Mouse (Mus musculus): ENCODE data around the gene Kcna10. TPM values are rescaled to one million over a fixed set of nuclear protein-coding genes. Genes with fewer than 3 reads are reported as not detected.

Kcna10 gene
- polyA plus RNA-seq, 1 experiment from 2014 or later, result not detected

DNA sequence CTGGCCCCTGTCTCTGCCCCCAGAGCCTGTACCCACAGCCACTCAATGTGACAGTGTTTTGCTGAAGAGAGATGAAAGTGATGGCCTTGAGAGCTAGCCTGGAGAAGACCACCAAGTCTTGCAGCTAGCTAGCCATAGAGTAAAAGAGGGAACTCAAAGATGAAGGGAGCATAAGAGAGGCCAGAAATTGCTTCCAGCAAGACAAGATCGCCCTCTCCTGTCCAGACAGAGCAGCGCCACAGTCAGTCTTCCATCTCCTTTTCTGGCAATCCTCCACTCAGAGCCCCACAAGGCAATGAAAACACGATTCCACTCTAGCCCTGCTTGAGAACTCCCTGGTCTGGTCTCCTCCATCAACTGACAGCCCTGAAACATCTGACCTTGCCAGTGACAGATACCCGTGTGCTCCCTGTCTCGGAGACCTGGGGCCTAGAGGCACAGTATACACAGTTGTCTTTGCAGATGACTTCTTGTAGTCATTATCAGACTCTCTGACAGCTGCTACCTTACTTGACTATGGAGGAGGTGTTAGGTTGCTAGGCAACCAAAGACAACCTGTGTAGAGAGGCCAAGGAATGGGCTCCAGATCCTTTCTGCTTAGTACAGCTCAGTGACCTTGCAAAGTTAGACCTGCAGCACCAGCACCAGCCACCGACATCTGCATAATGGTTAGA, 5.5 kb downstream of the Kcna10 start:
- no peak overlapping the region for H3K4me2 ChIP-seq (replicated peaks; ENCODE audit: low read depth, low read length)
- no peak overlapping the region for H3K27ac ChIP-seq (ENCODE audit: low read length)
- ATAC-seq (ENCODE audit: low FRiP score, low TSS enrichment), result 0 out of 2 replicates have a peak, but pooled peaks have one; percentile 27
- H3K4me3 ChIP-seq (ENCODE audit: low read length), result no peak overlapping the region
- WGBS, result 41% methylated on average over 6 of the region's 6 CpGs
- no peaks in the 10 kb centered on the region for H3K9me3 ChIP-seq (ENCODE audit: low read length)
- H3K9ac ChIP-seq (replicated peaks; ENCODE audit: low read length), result no peak overlapping the region
- no peaks in the 10 kb centered on the region for H3K36me3 ChIP-seq (ENCODE audit: insufficient read depth, low read length)
- H3K27me3 ChIP-seq (ENCODE audit: insufficient read depth, low read length), result no peaks in the 10 kb centered on the region
- H3K4me1 ChIP-seq (ENCODE audit: insufficient read depth, low read length), result no peaks in the 10 kb centered on the region

DNA sequence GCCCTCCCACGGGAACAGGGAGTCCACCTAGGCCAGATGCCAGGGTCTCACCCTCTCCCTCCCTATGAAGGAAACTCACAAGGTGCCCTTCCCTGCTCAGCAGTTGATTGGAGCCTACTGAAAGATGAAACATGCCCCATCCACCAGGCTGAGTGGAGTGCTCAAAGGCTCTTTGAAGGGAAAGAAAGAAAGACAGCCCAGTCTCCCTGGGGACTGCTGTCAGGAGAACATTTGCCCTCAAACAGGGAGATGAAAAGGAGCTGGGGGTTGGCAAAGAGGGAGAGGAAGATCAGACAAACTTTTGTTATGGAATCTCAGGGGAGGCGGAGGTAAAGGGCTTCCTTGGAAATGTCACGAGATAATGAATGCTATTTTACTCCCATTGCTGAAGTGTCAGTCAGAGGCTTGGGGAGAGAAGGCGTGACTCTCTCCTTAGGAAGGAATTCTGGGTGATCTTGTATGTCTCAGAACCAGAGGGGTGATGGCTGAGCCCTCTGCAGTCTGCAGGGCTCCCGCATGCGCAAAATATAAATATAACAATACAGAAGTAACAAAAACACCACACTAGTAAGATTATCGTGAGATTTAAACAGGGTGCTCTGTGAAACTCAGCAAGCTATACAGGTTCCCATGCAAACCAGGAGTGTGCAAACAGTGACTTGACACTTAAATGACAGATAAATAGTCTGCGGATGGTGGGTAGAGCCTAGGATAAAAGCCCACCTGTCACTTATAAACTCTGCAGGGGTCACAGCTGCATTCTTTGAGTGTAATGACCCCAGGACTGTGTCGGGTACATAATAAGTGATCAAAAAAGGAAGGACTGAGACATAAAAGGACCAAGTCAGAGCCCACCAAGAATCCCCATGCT, 18.7 kb downstream of the Kcna10 start:
- no peak overlapping the region for H3K4me3 ChIP-seq (ENCODE audit: low read length)
- no peaks in the 10 kb centered on the region for H3K27me3 ChIP-seq (ENCODE audit: insufficient read depth, low read length)
- H3K36me3 ChIP-seq (ENCODE audit: insufficient read depth, low read length), result no peaks in the 10 kb centered on the region
- no peak overlapping the region for H3K9ac ChIP-seq (replicated peaks; ENCODE audit: low read length)
- H3K9me3 ChIP-seq (ENCODE audit: low read length), result no peaks in the 10 kb centered on the region
- no peaks in the 10 kb centered on the region for H3K4me1 ChIP-seq (ENCODE audit: insufficient read depth, low read length)
- H3K27ac ChIP-seq (ENCODE audit: low read length), result no peak overlapping the region
- no peak overlapping the region for H3K4me2 ChIP-seq (replicated peaks; ENCODE audit: low read depth, low read length)
- 31% methylated on average over 9 of the region's 9 CpGs for WGBS
- ATAC-seq (ENCODE audit: low FRiP score, low TSS enrichment), result no peak

DNA sequence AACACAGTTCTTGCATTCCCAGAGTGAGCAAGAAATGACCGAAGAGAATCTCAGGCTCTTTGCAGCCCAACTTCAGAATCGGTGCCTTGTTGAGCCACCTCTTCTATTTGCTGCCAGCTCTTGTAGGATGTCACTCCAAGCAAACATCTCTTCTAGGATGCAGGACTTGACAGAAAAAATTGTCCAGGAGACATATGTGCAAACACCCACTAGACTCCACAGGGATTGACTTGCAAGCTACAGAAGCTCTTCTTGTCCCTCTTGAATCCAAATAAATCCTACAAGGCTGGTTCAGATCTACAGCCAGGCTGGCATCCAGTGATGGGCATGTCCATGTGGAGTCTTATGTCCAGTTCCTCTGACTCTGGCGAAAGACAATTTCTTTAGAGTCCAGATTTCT, 21.6 kb downstream of the Kcna10 start:
- Histone ChIP-seq H3K27ac (ENCODE audit: low read length) (no peak overlapping the region), H3K9me3 (ENCODE audit: low read length) (no peaks in the 10 kb centered on the region), H3K4me3 (ENCODE audit: low read length) (no peak overlapping the region), H3K9ac (replicated peaks; ENCODE audit: low read length) (no peak overlapping the region), H3K36me3 (ENCODE audit: insufficient read depth, low read length) (no peaks in the 10 kb centered on the region), H3K4me1 (ENCODE audit: insufficient read depth, low read length) (no peaks in the 10 kb centered on the region), H3K4me2 (replicated peaks; ENCODE audit: low read depth, low read length) (no peak overlapping the region), H3K27me3 (ENCODE audit: insufficient read depth, low read length) (no peaks in the 10 kb centered on the region)
- WGBS, result 85% methylated on average over 3 of the region's 3 CpGs
- ATAC-seq (ENCODE audit: low FRiP score, low TSS enrichment), result no peak

DNA sequence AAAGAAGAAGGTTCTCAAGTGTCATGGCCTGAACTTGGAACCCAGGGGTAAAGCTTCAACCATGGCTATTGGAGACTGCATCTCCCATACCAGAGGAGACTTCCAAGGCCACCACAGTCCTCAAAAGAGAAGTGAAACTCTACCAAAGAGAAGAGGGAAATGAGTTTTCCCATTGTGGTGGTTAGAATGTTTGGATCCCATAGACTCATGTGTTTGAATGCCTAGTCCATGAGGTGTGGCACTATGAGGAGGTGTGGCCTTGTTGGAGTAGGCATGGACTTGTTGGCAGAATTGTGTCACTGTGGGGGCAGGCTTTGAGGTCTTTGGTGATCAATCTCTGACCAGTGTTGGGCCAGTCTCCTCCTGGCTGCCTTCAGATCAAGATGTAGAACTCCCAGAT, 22.3 kb downstream of the Kcna10 start:
- H3K36me3 ChIP-seq (ENCODE audit: insufficient read depth, low read length), result no peaks in the 10 kb centered on the region
- H3K27ac ChIP-seq (ENCODE audit: low read length), result no peak overlapping the region
- no peak for ATAC-seq (ENCODE audit: low FRiP score, low TSS enrichment)
- no peaks in the 10 kb centered on the region for H3K4me1 ChIP-seq (ENCODE audit: insufficient read depth, low read length)
- no peaks in the 10 kb centered on the region for H3K27me3 ChIP-seq (ENCODE audit: insufficient read depth, low read length)
- H3K9ac ChIP-seq (replicated peaks; ENCODE audit: low read length), result no peak overlapping the region
- no peak overlapping the region for H3K4me3 ChIP-seq (ENCODE audit: low read length)
- no peaks in the 10 kb centered on the region for H3K9me3 ChIP-seq (ENCODE audit: low read length)
- H3K4me2 ChIP-seq (replicated peaks; ENCODE audit: low read depth, low read length), result no peak overlapping the region

DNA sequence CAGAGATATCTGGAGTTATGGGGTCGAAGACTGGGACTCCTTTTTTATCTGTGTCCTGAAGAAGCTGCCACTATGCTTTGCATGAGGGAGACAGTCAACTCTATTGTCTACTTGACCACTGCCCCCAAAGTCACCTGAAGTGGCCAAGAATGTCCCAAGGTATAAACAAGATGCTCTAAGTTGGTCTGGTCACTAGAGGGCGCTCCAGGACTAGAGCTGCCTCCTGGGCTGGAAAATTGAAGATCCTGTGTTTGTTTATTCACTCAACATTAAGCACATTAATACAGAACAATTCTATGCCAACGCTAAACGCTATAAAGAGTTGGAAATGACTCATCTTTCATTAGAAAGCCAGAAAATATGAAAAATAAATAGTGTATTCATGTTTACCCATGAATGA, 23.1 kb downstream of the Kcna10 start:
- no peaks in the 10 kb centered on the region for H3K27me3 ChIP-seq (ENCODE audit: insufficient read depth, low read length)
- no peaks in the 10 kb centered on the region for H3K4me1 ChIP-seq (ENCODE audit: insufficient read depth, low read length)
- no peak for ATAC-seq (ENCODE audit: low FRiP score, low TSS enrichment)
- 11% methylated on average over 4 of the region's 4 CpGs for WGBS
- H3K9ac ChIP-seq (replicated peaks; ENCODE audit: low read length), result no peak overlapping the region
- H3K4me3 ChIP-seq (ENCODE audit: low read length), result no peak overlapping the region
- H3K36me3 ChIP-seq (ENCODE audit: insufficient read depth, low read length), result no peaks in the 10 kb centered on the region
- H3K9me3 ChIP-seq (ENCODE audit: low read length), result no peaks in the 10 kb centered on the region
- no peak overlapping the region for H3K27ac ChIP-seq (ENCODE audit: low read length)
- no peak overlapping the region for H3K4me2 ChIP-seq (replicated peaks; ENCODE audit: low read depth, low read length)

DNA sequence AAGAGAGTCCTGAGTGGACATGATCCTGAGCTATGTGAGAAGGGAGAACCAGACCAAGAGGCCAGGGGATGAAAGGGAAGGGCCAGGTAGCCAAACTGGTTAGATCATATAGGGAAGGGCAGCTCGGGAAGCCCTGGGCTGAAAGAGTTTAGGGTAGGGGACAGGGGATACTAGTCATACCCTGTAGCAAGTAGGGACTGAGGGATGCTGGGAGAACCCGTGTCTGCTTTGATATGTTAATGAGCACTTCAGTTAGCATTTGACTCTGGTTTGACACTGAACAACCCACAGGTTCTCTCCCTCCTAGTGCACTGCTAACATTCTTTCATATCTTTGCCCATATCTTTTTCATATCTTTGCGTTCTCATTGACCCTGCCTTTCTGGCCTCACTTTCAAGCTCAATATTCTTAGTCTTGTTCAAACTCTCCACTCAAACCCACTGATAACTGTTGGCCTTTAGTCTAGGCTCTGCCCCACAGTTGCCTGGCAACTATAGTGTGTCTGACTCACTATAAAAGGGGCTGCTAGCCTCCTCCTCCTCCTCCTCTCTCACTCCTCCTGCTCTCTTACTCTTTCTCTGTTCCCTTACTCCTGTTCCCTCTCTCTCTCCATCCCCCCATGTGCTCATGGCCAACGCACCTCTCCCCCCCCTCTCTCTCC, 23.8 kb downstream of the Kcna10 start:
- Histone ChIP-seq H3K27ac (ENCODE audit: low read length) (no peak overlapping the region), H3K4me3 (ENCODE audit: low read length) (no peak overlapping the region), H3K4me1 (ENCODE audit: insufficient read depth, low read length) (no peaks in the 10 kb centered on the region), H3K9ac (replicated peaks; ENCODE audit: low read length) (no peak overlapping the region), H3K27me3 (ENCODE audit: insufficient read depth, low read length) (no peaks in the 10 kb centered on the region), H3K36me3 (ENCODE audit: insufficient read depth, low read length) (no peaks in the 10 kb centered on the region), H3K9me3 (ENCODE audit: low read length) (no peaks in the 10 kb centered on the region), H3K4me2 (replicated peaks; ENCODE audit: low read depth, low read length) (no peak overlapping the region)
- no peak for ATAC-seq (ENCODE audit: low FRiP score, low TSS enrichment)
- 38% methylated on average over 4 of the region's 4 CpGs for WGBS

DNA sequence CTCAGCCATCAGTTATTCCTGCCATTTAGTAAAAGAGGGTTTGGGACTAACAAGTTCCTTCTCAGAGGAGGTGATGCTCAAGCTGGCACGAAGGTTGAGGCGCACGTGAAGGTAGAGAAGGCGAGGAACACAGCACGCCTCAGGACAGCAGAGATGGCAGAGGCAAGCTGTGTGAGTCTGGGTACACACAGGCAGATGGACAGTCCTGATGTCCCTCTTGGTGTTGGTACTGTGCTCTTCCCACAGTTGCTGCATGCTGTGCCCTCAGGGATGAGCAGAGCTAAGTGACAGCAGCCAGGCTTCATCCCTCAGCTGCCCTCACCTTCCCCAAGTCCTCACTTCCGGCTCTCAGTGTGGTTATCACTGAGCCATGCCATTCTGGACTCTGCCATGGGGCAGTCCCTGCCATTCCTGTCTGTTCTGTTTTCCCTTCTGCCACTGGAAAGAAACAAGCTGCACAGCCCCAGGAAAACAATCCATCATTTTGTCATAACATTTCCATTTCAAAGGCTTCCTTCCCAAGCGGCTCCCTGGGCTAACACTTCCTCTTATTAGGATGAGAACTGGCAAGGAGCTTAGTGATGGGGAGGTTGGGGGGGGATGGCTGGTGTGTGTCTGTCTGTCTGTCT, 24.9 kb downstream of the Kcna10 start:
- Histone ChIP-seq H3K4me2 (replicated peaks; ENCODE audit: low read depth, low read length) (no peak overlapping the region), H3K4me3 (ENCODE audit: low read length) (no peak overlapping the region), H3K27me3 (ENCODE audit: insufficient read depth, low read length) (no peaks in the 10 kb centered on the region), H3K9ac (replicated peaks; ENCODE audit: low read length) (no peak overlapping the region), H3K4me1 (ENCODE audit: insufficient read depth, low read length) (no peaks in the 10 kb centered on the region), H3K36me3 (ENCODE audit: insufficient read depth, low read length) (no peaks in the 10 kb centered on the region), H3K9me3 (ENCODE audit: low read length) (no peaks in the 10 kb centered on the region), H3K27ac (ENCODE audit: low read length) (no peak overlapping the region)
- 57% methylated on average over 7 of the region's 7 CpGs for WGBS
- ATAC-seq (ENCODE audit: low FRiP score, low TSS enrichment), result 0 out of 2 replicates have a peak, but pooled peaks have one; percentile 32

DNA sequence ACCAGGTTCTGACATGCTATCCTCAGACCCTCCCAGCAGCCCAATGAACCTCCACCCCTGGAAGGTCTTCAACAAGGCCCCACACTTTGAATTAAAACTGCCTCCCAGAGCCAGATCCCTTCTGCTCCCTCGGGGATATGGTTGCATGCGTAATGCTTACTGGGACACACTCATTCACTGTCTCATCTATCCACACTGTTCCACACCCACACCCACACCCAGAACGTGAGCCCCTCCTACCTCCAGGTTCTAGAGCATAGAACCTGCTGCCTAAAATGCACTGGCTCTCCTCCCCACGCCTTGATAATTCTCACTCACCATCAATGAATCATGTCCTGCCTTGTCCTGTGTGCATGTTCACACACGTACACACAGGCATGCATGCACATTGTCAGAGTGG, 31.8 kb downstream of the Kcna10 start:
- WGBS, result 73% methylated on average over 5 of the region's 5 CpGs
- Histone ChIP-seq H3K27me3 (ENCODE audit: insufficient read depth, low read length) (no peaks in the 10 kb centered on the region), H3K36me3 (ENCODE audit: insufficient read depth, low read length) (no peaks in the 10 kb centered on the region)

DNA sequence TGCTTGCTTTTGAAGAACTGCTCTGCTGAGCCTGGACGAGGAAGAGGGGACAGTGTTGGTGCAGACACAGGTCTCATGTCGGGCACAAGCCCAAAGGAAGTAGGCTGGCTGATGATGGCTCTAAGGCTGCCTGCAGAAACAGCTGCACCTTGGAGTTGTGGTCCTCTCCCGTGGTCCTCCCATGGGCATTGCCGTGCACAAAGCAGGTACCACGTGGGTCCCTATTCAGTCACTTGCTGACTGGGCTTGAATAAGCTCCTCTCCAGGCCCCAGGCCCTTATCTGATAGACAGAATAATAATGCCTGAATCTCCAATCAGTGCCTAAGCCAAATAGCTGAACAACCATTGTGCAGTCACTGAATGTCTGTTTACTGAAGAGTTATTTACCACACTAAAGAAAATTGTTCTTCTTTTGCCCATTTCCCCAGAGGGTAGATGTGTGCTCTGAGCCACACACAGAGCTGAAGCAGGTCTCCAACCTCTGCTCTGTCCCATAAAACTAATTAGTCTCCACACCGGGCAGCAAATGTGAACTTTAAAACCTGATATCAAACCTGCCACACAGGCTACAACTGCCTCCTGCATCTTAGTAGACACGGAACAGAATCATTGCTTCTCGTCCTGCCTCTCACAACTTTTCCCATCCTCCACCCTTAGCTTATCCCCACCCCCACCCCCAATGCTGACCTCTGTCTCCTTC, 33.7 kb downstream of the Kcna10 start:
- 60% methylated on average over 8 of the region's 8 CpGs for WGBS
- no peak overlapping the region for H3K9ac ChIP-seq (replicated peaks; ENCODE audit: low read length)
- no peaks in the 10 kb centered on the region for H3K4me1 ChIP-seq (ENCODE audit: insufficient read depth, low read length)
- H3K36me3 ChIP-seq (ENCODE audit: insufficient read depth, low read length), result no peaks in the 10 kb centered on the region
- H3K9me3 ChIP-seq (ENCODE audit: low read length), result no peaks in the 10 kb centered on the region
- H3K4me3 ChIP-seq (ENCODE audit: low read length), result no peak overlapping the region
- no peak overlapping the region for H3K27ac ChIP-seq (ENCODE audit: low read length)
- no peak for ATAC-seq (ENCODE audit: low FRiP score, low TSS enrichment)
- no peaks in the 10 kb centered on the region for H3K27me3 ChIP-seq (ENCODE audit: insufficient read depth, low read length)
- H3K4me2 ChIP-seq (replicated peaks; ENCODE audit: low read depth, low read length), result no peak overlapping the region

More for the DNA sequence above, 31.8 kb downstream of the Kcna10 start:
- no peak overlapping the region for H3K4me2 ChIP-seq (replicated peaks; ENCODE audit: low read depth, low read length)
- no peak overlapping the region for H3K4me3 ChIP-seq (ENCODE audit: low read length)
- no peak for ATAC-seq (ENCODE audit: low FRiP score, low TSS enrichment)
- no peak overlapping the region for H3K27ac ChIP-seq (ENCODE audit: low read length)
- H3K4me1 ChIP-seq (ENCODE audit: insufficient read depth, low read length), result no peaks in the 10 kb centered on the region
- H3K9me3 ChIP-seq (ENCODE audit: low read length), result no peaks in the 10 kb centered on the region
- H3K9ac ChIP-seq (replicated peaks; ENCODE audit: low read length), result no peak overlapping the region
